Mouse (Mus musculus) naive thymus-derived CD4-positive, alpha-beta T cell, adult 2 months (primary cell): ENCODE measurements around the gene Cdhr3.
A peak's percentile ranks its signal among the peaks of the same experiment; 100 is the strongest.
"Not testable (repeated sequence)": the region's sequence is repeated elsewhere in the genome, so short reads cannot be mapped to it uniquely, and the experiment has no call there.

Source experiments
- DNase-seq: peaks from one replicate; pipeline ENCODE4 v3.0.0-alpha.2; 2011; ENCODE audit warnings: low read depth

The Cdhr3 gene

GRCm38 (mm10) chr12:33076309-33076708, 16.4 kb downstream of the Cdhr3 start:
- peak; percentile 65 for DNase-seq

GRCm38 (mm10) chr12:33071901-33072672, 20.6 kb downstream of the Cdhr3 start:
- DNase-seq: no peak

- no peak for DNase-seq
These were observed 23.7 kb downstream of the Cdhr3 start for GRCm38 (mm10) chr12:33068977-33069376.

- DNase-seq: no peak
These were observed 26.3 kb downstream of the Cdhr3 start for GRCm38 (mm10) chr12:33066355-33066754.

- DNase-seq: no peak
These were observed 27.5 kb downstream of the Cdhr3 start for GRCm38 (mm10) chr12:33065162-33065561.

GRCm38 (mm10) chr12:33064266-33064665, 28.4 kb downstream of the Cdhr3 start:
- no peak for DNase-seq

GRCm38 (mm10) chr12:33063250-33063649, 29.4 kb downstream of the Cdhr3 start:
- no peak for DNase-seq

- not testable (repeated sequence) for DNase-seq
These were observed 30.3 kb downstream of the Cdhr3 start for GRCm38 (mm10) chr12:33062379-33062778.

- no peak for DNase-seq
These were observed 31.0 kb downstream of the Cdhr3 start for GRCm38 (mm10) chr12:33061651-33062050.

GRCm38 (mm10) chr12:33057231-33058048, 35.2 kb downstream of the Cdhr3 start:
- DNase-seq: peak; percentile 49

- DNase-seq: no peak
These were observed 36.1 kb downstream of the Cdhr3 start for GRCm38 (mm10) chr12:33056574-33056973.

GRCm38 (mm10) chr12:33056074-33056473, 36.6 kb downstream of the Cdhr3 start:
- DNase-seq: no peak

GRCm38 (mm10) chr12:33053746-33054145, 38.9 kb downstream of the Cdhr3 start:
- no peak for DNase-seq

GRCm38 (mm10) chr12:33053311-33053710, 39.4 kb downstream of the Cdhr3 start:
- DNase-seq: no peak

- DNase-seq: peak; percentile 94
These were observed 44.3 kb downstream of the Cdhr3 start for GRCm38 (mm10) chr12:33048391-33048790.

GRCm38 (mm10) chr12:33046434-33046833, 46.2 kb downstream of the Cdhr3 start:
- no peak for DNase-seq

GRCm38 (mm10) chr12:33045533-33046361, 46.9 kb downstream of the Cdhr3 start:
- no peak for DNase-seq

GRCm38 (mm10) chr12:33041476-33041875, 51.2 kb downstream of the Cdhr3 start:
- DNase-seq: no peak

- DNase-seq: no peak
These were observed 51.9 kb downstream of the Cdhr3 start for GRCm38 (mm10) chr12:33040811-33041210.

- DNase-seq: peak; percentile 46
These were observed 54.0 kb downstream of the Cdhr3 start for GRCm38 (mm10) chr12:33038676-33039075.

GRCm38 (mm10) chr12:33035719-33036521, 56.8 kb downstream of the Cdhr3 start:
- peak; percentile 61 for DNase-seq
